ENCODE assay signal across 27 mouse cellular contexts in the genomic region with DNA sequence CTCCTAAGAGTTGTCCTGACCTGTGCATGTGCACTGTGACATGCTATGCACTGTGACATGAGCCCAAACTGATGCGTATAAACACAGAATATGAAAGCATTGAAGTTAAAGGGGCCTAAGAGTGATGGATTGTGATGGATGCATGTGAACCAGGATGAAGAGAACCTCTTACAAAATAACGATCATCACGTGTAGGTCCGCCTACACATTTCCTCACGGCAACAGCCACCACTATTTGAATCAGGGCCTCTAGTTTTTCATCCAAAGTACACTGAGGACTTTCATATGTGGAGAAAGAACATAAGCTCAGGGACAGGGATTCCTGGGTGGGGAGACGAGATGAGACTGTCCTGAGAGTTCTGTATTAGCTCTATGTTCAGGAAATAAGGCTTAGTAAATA. TPM values are rescaled to one million over a fixed set of nuclear protein-coding genes. Genes with fewer than 3 reads are reported as not detected.
"Had no signal": no experiment of that assay in that cellular context is flagged by ENCODE, and none has a peak within 500 bp of the region (broad histone marks: within the 10 kb centered on the region; RNA-seq: fewer than 3 reads in every experiment).

No protein-coding gene starts in this region.

- ATAC-seq: midbrain, embryonic 15.5 days had no signal

- DNase-seq: kidney, adult 2 months; kidney, postnatal 25 days; layer of hippocampus, adult 9-11 months; lung, adult 18-20 months; lung, postnatal 10 days; lung, postnatal 4 days; retina, postnatal 1 day; thymus, adult 18-20 months; thymus, postnatal 36 days had no signal

- H3K4me3 ChIP-seq: layer of hippocampus, adult 2 months; lung, embryonic 15.5 days; midbrain, embryonic 12.5 days; midbrain, embryonic 15.5 days; neural tube, embryonic 13.5 days had no signal

- H3K27ac ChIP-seq: kidney, postnatal 0 days; layer of hippocampus, adult 2 months; liver, embryonic 14.5 days; lung, embryonic 15.5 days; midbrain, embryonic 12.5 days; midbrain, embryonic 15.5 days; neural tube, embryonic 13.5 days had no signal

RNA-seq across cellular contexts. Expression of a gene that starts 34.8 kb away (rescaled TPM):
- total RNA-seq: left cerebral cortex, postnatal 36 days; liver, adult 2 months; megakaryocyte progenitor cell, adult 5-6 weeks; neutrophil, adult 5-6 weeks had no signal
- polyA plus RNA-seq: kidney, adult 2 months; kidney, embryonic 14.5 days; kidney, postnatal 0 days; large intestine, adult 2 months; limb, embryonic 11.5 days; limb, embryonic 14.5 days; liver, adult 2 months; liver, embryonic 14.5 days; lung, embryonic 15.5 days; midbrain, embryonic 12.5 days; midbrain, embryonic 15.5 days; neural tube, embryonic 13.5 days; spleen, adult 2 months; stomach, embryonic 16.5 days; urinary bladder, adult 2 months had no signal
